Mouse (Mus musculus): ENCODE results near the gene Myl9. TPM values are rescaled to one million over a fixed set of nuclear protein-coding genes. Genes with fewer than 3 reads are reported as not detected.
"Not testable (repeated sequence)": the region's sequence is repeated elsewhere in the genome, so short reads cannot be mapped to it uniquely, and the experiment has no call there.

Myl9 gene
- total RNA-seq, 2 experiments from 2014 or later = 247 to 265 TPM

- no peak for DNase-seq (ENCODE audit: low spot score in 2 of 2)
Measured at GRCm38 (mm10) chr2:156782481-156783348, 7.5 kb downstream of the Myl9 start.

GRCm38 (mm10) chr2:156783349-156783728 is 8.1 kb downstream of the Myl9 start:
- no peak for DNase-seq (ENCODE audit: low spot score in 2 of 2)

GRCm38 (mm10) chr2:156784016-156784585 is 8.9 kb downstream of the Myl9 start:
- DNase-seq (ENCODE audit: low spot score in 2 of 2) = no peak

GRCm38 (mm10) chr2:156784891-156785290 is 9.7 kb downstream of the Myl9 start:
- no peak for DNase-seq (ENCODE audit: low spot score in 2 of 2)

GRCm38 (mm10) chr2:156786369-156786768 is 11.1 kb downstream of the Myl9 start:
- DNase-seq (ENCODE audit: low spot score in 2 of 2) = not testable (repeated sequence)

- no peak for DNase-seq (ENCODE audit: low spot score in 2 of 2)
Measured at GRCm38 (mm10) chr2:156787090-156787775, 12.0 kb downstream of the Myl9 start.

- no peak for DNase-seq (ENCODE audit: low spot score in 2 of 2)
Measured at GRCm38 (mm10) chr2:156787776-156788105, 12.5 kb downstream of the Myl9 start.

GRCm38 (mm10) chr2:156788836-156789235 is 13.6 kb downstream of the Myl9 start:
- no peak for DNase-seq (ENCODE audit: low spot score in 2 of 2)

GRCm38 (mm10) chr2:156798516-156798915 is 23.3 kb downstream of the Myl9 start:
- DNase-seq (ENCODE audit: low spot score in 2 of 2) = no peak

- no peak for DNase-seq (ENCODE audit: low spot score in 2 of 2)
Measured at GRCm38 (mm10) chr2:156801045-156801444, 25.8 kb downstream of the Myl9 start.

GRCm38 (mm10) chr2:156802116-156802515 is 26.9 kb downstream of the Myl9 start:
- not testable (repeated sequence) for DNase-seq (ENCODE audit: low spot score in 2 of 2)

- no peak for DNase-seq (ENCODE audit: low spot score in 2 of 2)
Measured at GRCm38 (mm10) chr2:156803698-156804372, 28.6 kb downstream of the Myl9 start.

GRCm38 (mm10) chr2:156804589-156804988 is 29.4 kb downstream of the Myl9 start:
- DNase-seq (ENCODE audit: low spot score in 2 of 2) = no peak

- DNase-seq (ENCODE audit: low spot score in 2 of 2) = no peak
Measured at GRCm38 (mm10) chr2:156806886-156807285, 31.7 kb downstream of the Myl9 start.

GRCm38 (mm10) chr2:156809579-156809978 is 34.4 kb downstream of the Myl9 start:
- peak; percentile 50 to 68 for DNase-seq (ENCODE audit: low spot score in 2 of 2)

GRCm38 (mm10) chr2:156810716-156811115 is 35.5 kb downstream of the Myl9 start:
- DNase-seq (ENCODE audit: low spot score in 2 of 2) = no peak

GRCm38 (mm10) chr2:156811556-156811955 is 36.3 kb downstream of the Myl9 start:
- no peak for DNase-seq (ENCODE audit: low spot score in 2 of 2)

- no peak for DNase-seq (ENCODE audit: low spot score in 2 of 2)
Measured at GRCm38 (mm10) chr2:156814344-156814801, 39.2 kb downstream of the Myl9 start.

- DNase-seq (ENCODE audit: low spot score in 2 of 2) = no peak
Measured at GRCm38 (mm10) chr2:156814893-156815292, 39.7 kb downstream of the Myl9 start.

- no peak for DNase-seq (ENCODE audit: low spot score in 2 of 2)
Measured at GRCm38 (mm10) chr2:156815412-156815811, 40.2 kb downstream of the Myl9 start.

- DNase-seq (ENCODE audit: low spot score in 2 of 2) = no peak
Measured at GRCm38 (mm10) chr2:156816116-156816515, 40.9 kb downstream of the Myl9 start.

All from gastrocnemius, postnatal 4 days (tissue).